Mouse (Mus musculus) thymus, adult 2 months (tissue): ENCODE data around the gene Tnp2. TPM values are rescaled to one million over a fixed set of nuclear protein-coding genes. Genes with fewer than 3 reads are reported as not detected.

Experiments used
- DNase-seq: peaks from one replicate; pipeline ENCODE4 v3.0.0; 2021
- H3K27ac ChIP-seq: fragments of 200-500 bp; 2 replicates; pipeline ENCODE4 v1.5.1; 2012; ENCODE audit warnings: low read length, control low read depth; ENCODE audit not compliant: control insufficient read depth, insufficient read depth
- H3K27me3 ChIP-seq: fragments of 200-500 bp; 2 replicates; pipeline ENCODE4 v1.6.1; 2012; ENCODE audit warnings: mild to moderate bottlenecking, low read length, moderate library complexity, mixed read lengths; ENCODE audit not compliant: control insufficient read depth, insufficient read depth
- H3K36me3 ChIP-seq: fragments of 200-500 bp; 2 replicates; pipeline ENCODE4 v1.6.1; 2012; ENCODE audit warnings: mild to moderate bottlenecking, low read length, moderate library complexity; ENCODE audit not compliant: control insufficient read depth, insufficient read depth
- H3K4me1 ChIP-seq: fragments of 200-500 bp; replicated peaks from 2 replicates; pipeline ENCODE4 v1.6.1; 2012; ENCODE audit warnings: low read length; ENCODE audit not compliant: control insufficient read depth, insufficient read depth
- H3K4me3 ChIP-seq: fragments of 200-500 bp; 2 replicates; pipeline ENCODE4 v1.5.1; 2012; ENCODE audit warnings: mild to moderate bottlenecking, low read length, control low read depth, moderate library complexity; ENCODE audit not compliant: control insufficient read depth, insufficient read depth
- CTCF ChIP-seq: fragments of 200-500 bp; IDR thresholded peaks from 2 replicates; pipeline ENCODE4 v1.5.1; 2012; ENCODE audit warnings: mild to moderate bottlenecking, control low read depth, low read length, moderate library complexity, borderline replicate concordance; ENCODE audit not compliant: control insufficient read depth, poor library complexity, insufficient read depth; ENCODE audit errors: extremely low read depth
- POLR2A ChIP-seq: fragments of 200-500 bp; IDR thresholded peaks from 2 replicates; pipeline ENCODE4 v1.6.1; 2012; ENCODE audit warnings: mild to moderate bottlenecking, low read length, control low read depth, moderate library complexity; ENCODE audit not compliant: control insufficient read depth, poor library complexity, insufficient read depth; ENCODE audit errors: extremely low read depth
- WGBS: fragments of 180-500 bp; shearing (Covaris S2); methylation state at CpG from one replicate; pipeline ENCODE4 v1.1.7; 2018; 5-methylcytosine and 5-hydroxymethylcytosine counted together
- polyA plus RNA-seq: library from polyadenylated mRNA; depleted of rRNA; stranded (reverse); fragments of >200 nt; gene quantifications from 2 replicates; pipeline ENCODE4 v1.2.3, GENCODE M21; 2012

Tnp2 gene
- polyA plus RNA-seq, 1 experiment, result 14.2 TPM

- Histone ChIP-seq H3K36me3 (no peaks in the 10 kb centered on the region), H3K27me3 (no peaks in the 10 kb centered on the region), H3K27ac (peak overlapping the region; percentile 75), H3K4me1 (peaks cover 65% of the 10 kb centered on the region), H3K4me3 (no peak overlapping the region)
- 30% methylated on average over 4 of the region's 4 CpGs for WGBS
- peak; percentile 44 for DNase-seq
- no peak for TF ChIP-seq CTCF
- TF ChIP-seq POLR2A, result no peak
Observed at GRCm38 (mm10) chr16:10770531-10771325, 17.7 kb downstream of the Tnp2 start.

DNA sequence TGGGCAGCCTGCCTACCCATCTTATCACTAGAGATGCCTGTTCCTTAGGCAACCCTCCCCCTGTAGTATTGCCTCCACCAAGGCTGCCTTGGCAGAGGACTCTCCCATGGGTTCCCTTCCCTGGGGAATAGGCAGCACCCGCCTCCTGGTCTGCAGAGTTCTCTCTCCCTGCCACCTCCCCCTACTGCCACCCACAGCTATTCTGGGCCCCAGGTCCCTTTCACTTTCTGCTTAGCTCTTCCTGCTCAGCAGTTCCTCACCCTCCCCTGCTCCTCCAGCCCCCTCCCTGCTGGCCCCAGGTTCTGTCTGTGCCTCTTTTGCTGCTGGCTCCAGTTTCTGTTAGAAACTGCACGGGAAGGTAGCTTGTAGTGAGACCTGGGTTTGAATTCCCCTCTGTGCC, 18.8 kb downstream of the Tnp2 start:
- Histone ChIP-seq H3K27ac (peak overlapping the region; percentile 80), H3K4me3 (no peak overlapping the region), H3K36me3 (no peaks in the 10 kb centered on the region), H3K4me1 (peaks cover 66% of the 10 kb centered on the region), H3K27me3 (no peaks in the 10 kb centered on the region)
- 3% methylated on average over 2 of the region's 2 CpGs for WGBS
- TF ChIP-seq CTCF, result no peak
- peak; percentile 18; the same call in 1 of the 2 replicates for TF ChIP-seq POLR2A
- peak; percentile 77 for DNase-seq

DNA sequence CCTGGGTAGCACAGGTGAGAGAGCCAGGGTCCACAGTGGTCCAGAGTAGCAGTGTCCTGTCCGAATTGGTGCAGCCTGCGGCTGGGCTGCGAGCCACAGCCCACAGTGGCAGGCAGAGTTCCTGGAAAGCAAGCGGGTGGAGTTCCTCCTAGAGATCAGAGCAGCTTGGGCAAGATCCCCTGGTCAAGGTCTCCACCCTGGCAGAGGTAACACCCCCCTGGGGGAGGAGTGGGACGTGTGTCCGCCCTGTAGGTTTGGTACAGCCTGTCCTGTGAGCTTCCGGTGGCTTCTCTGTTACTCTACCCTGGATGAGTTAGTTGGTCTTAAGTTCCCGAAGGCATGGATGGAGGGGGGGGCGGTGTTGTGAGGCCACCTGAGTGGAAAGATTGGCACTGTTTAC, 19.6 kb downstream of the Tnp2 start:
- DNase-seq, result no peak
- Histone ChIP-seq H3K36me3 (no peaks in the 10 kb centered on the region), H3K27me3 (no peaks in the 10 kb centered on the region), H3K4me3 (no peak overlapping the region), H3K4me1 (peaks cover 60% of the 10 kb centered on the region), H3K27ac (no peak overlapping the region; the same call in 1 of the 2 replicates)
- no peak for TF ChIP-seq CTCF
- no peak for TF ChIP-seq POLR2A
- 17% methylated on average over 9 of the region's 9 CpGs for WGBS

- WGBS, result 44% methylated on average over 4 of the region's 4 CpGs
- Histone ChIP-seq H3K4me3 (no peak overlapping the region), H3K27me3 (no peaks in the 10 kb centered on the region), H3K36me3 (no peaks in the 10 kb centered on the region), H3K27ac (no peak overlapping the region), H3K4me1 (peaks cover 47% of the 10 kb centered on the region)
- peak; percentile 90 for DNase-seq
- TF ChIP-seq CTCF, result no peak
- no peak for TF ChIP-seq POLR2A
Observed at GRCm38 (mm10) chr16:10767158-10767557, 21.3 kb downstream of the Tnp2 start.

GRCm38 (mm10) chr16:10764323-10764722, 24.1 kb downstream of the Tnp2 start:
- no peak overlapping the region for H3K27ac ChIP-seq
- H3K4me1 ChIP-seq, result peaks cover 37% of the 10 kb centered on the region
- no peak overlapping the region for H3K4me3 ChIP-seq
- H3K27me3 ChIP-seq, result no peaks in the 10 kb centered on the region
- 42% methylated on average over 2 of the region's 2 CpGs for WGBS
- DNase-seq, result no peak
- no peak for TF ChIP-seq POLR2A
- H3K36me3 ChIP-seq, result no peaks in the 10 kb centered on the region

GRCm38 (mm10) chr16:10763540-10764264, 24.8 kb downstream of the Tnp2 start:
- no peak overlapping the region for H3K4me3 ChIP-seq
- no peaks in the 10 kb centered on the region for H3K27me3 ChIP-seq
- no peak for DNase-seq
- H3K4me1 ChIP-seq, result peaks cover 31% of the 10 kb centered on the region
- H3K36me3 ChIP-seq, result no peaks in the 10 kb centered on the region
- 83% methylated on average over 6 of the region's 6 CpGs for WGBS
- TF ChIP-seq CTCF, result no peak
- TF ChIP-seq POLR2A, result no peak
- no peak overlapping the region for H3K27ac ChIP-seq
